Mouse (Mus musculus) forebrain, embryonic 12.5 days (tissue): ENCODE data around the gene Myo1c. TPM values are rescaled to one million over a fixed set of nuclear protein-coding genes. Genes with fewer than 3 reads are reported as not detected.
A peak's percentile ranks its signal among the peaks of the same experiment; 100 is the strongest.

Experiments used
- ATAC-seq: fragments of 200-750 bp; cut with Nextera tagmentation; 2 replicates; pipeline ENCODE4 v1.8.0; 2017; ENCODE audit warnings: moderate TSS enrichment; ENCODE audit not compliant: low FRiP score
- H3K27ac ChIP-seq: fragments of 300-500 bp; sonication (generic); 2 replicates; pipeline ENCODE4 v1.5.1; 2016; ENCODE audit warnings: mild to moderate bottlenecking
- H3K27me3 ChIP-seq: fragments of 300-500 bp; sonication (generic); 2 replicates; pipeline ENCODE4 v1.6.1; 2016; ENCODE audit warnings: mild to moderate bottlenecking
- H3K36me3 ChIP-seq: fragments of 300-500 bp; sonication (generic); replicated peaks from 2 replicates; pipeline ENCODE4 v1.6.1; 2016; ENCODE audit warnings: mild to moderate bottlenecking
- H3K4me1 ChIP-seq: fragments of 300-500 bp; sonication (generic); 2 replicates; pipeline ENCODE4 v1.6.1; 2016
- H3K4me2 ChIP-seq: fragments of 300-500 bp; sonication (generic); 2 replicates; pipeline ENCODE4 v1.6.1; 2016; ENCODE audit warnings: mild to moderate bottlenecking, moderate library complexity
- H3K4me3 ChIP-seq: fragments of 300-500 bp; sonication (generic); replicated peaks from 2 replicates; pipeline ENCODE4 v1.5.1; 2016; ENCODE audit warnings: mild to moderate bottlenecking
- H3K9ac ChIP-seq: fragments of 300-500 bp; sonication (generic); 2 replicates; pipeline ENCODE4 v1.6.1; 2016; ENCODE audit warnings: mild to moderate bottlenecking
- H3K9me3 ChIP-seq: fragments of 300-500 bp; sonication (generic); 2 replicates; pipeline ENCODE4 v1.6.1; 2016
- WGBS: fragments of 180-500 bp; shearing (Covaris S2); methylation state at CpG from one replicate; pipeline ENCODE4 v1.1.7; 2016; 5-methylcytosine and 5-hydroxymethylcytosine counted together
- polyA plus RNA-seq: library from polyadenylated mRNA; unstranded; fragments of >200 nt; fragmentation: Nextera tagmentation; extraction: Ambion mirVana; gene quantifications from 2 replicates; pipeline ENCODE4 v1.2.1, GENCODE M21; 2016

Gene Myo1c
- polyA plus RNA-seq, 1 experiment from 2014 or later, result 13.9 TPM

DNA sequence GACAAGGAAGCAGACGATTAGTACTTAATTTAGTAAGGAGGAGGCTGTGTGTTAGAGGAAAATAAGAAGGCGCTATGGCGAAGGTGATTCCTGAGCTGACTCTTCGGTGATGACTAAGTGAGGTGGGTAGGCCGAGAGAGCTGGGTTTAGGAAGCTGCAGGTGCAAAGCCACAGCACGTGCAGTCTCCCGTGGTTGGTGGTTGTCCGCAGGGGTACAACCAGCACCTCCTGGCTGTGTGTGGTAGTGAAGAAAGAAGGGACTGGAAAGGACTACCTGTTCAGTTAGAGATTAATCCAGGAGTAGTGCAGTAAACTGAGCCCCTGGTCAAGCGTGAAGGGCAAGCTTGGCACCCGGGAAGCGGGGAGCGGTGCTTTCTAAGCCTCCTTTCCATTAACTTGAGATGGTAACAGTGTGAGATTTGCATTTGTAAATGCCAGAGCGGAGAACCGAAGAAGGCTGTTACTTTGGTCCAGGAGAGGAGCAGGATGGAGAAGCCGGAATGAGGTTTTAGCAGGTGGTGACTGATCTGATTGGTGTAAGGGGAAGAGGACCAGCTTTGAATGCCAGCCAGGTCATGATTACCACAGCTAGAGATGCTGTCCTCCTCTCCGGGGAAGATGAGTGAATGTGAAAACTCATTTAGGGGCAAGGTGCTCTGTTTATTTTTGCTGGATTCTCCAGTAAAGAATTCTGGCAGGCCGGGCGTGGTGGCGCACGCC lies 2.1 kb downstream of the Myo1c start:
- Histone ChIP-seq H3K9ac (peak overlapping the region; percentile 71; the same call in 1 of the 2 replicates), H3K27me3 (peaks cover 47% of the 10 kb centered on the region), H3K4me1 (peaks cover 50% of the 10 kb centered on the region), H3K4me2 (peak overlapping the region; percentile 87), H3K4me3 (peak overlapping the region; percentile 57), H3K9me3 (no peaks in the 10 kb centered on the region), H3K36me3 (no peaks in the 10 kb centered on the region), H3K27ac (no peak overlapping the region)
- WGBS, result 23% methylated on average over 20 of the region's 20 CpGs
- no peak for ATAC-seq

DNA sequence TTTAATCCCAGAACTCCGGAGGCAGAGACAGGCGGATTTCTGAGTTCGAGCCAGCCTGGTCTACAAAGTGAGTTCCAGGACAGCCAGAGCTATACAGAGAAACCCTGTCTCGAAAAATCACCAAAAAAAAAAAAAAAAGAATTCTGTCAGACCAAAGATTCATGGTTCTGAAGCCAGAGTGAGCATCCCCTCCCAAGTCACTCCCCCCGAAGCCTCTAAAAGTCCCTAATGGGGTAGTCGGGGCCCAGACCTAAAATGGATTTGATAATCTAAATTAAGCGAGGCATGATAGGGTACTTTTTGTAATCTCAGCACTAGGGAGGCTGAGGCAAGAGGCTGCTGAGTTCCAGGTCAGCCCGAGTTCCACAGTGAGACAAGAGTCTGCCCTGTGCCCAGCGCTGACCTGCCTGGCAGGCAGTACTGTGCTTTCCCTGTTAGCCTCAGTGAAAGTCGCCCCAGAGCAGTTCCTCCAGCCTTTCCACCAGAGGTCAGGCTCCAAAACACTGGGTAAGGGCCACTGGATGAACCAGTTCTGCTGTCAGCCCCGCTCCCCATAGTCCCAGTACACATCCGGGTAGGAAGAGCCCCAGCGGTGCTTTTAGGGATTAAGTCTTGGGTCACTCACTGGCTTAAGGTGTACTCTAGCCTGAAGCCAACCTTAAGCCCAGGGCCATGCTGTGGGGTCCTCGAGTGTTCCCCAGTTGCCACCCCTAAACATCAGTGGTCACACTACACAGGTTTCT lies 2.8 kb downstream of the Myo1c start:
- WGBS, result 27% methylated on average over 14 of the region's 14 CpGs
- peak overlapping the region; percentile 84 for H3K4me2 ChIP-seq
- no peak overlapping the region for H3K9ac ChIP-seq
- peaks cover 50% of the 10 kb centered on the region for H3K4me1 ChIP-seq
- peaks cover 48% of the 10 kb centered on the region for H3K27me3 ChIP-seq
- no peaks in the 10 kb centered on the region for H3K9me3 ChIP-seq
- H3K27ac ChIP-seq, result no peak overlapping the region
- no peak overlapping the region for H3K4me3 ChIP-seq
- no peaks in the 10 kb centered on the region for H3K36me3 ChIP-seq
- ATAC-seq, result no peak

DNA sequence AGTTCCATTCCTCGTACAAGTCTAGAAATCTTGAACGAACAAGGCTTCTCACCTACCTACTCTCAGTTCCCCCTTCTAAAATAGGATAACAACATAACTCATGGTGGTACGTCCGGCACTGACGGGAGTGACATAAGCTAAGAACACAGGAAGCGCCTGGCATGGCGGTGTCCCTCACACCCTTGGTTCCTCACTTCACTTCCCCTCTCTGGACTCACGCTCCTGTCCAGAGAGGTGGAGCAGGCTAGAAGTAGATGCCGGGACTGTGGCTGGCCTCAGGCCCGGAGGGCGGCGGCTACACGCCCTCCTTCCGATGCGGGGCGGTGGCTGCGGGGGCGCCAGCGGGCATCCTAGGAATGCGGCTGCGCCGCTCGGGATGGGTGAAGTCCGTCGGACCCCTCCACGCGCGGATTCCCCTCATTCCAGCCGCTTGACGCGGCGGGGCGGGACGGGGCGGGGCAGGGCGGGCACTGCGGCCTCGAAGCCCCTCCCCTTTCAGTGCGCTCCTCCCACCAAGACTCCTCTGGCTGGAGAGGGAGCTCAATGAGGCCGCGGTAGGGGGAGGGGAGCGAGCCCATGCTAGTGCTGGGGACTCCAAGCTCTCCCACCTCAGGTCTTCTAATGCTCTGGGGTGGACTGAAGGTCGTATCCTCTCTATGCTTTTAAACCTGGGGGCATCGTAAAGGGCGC lies 3.6 kb downstream of the Myo1c start:
- no peaks in the 10 kb centered on the region for H3K36me3 ChIP-seq
- no peak overlapping the region for H3K27ac ChIP-seq
- peaks cover 48% of the 10 kb centered on the region for H3K27me3 ChIP-seq
- H3K4me1 ChIP-seq, result peaks cover 50% of the 10 kb centered on the region
- H3K4me2 ChIP-seq, result peak overlapping the region; percentile 84
- peak overlapping the region; percentile 59 for H3K9ac ChIP-seq
- WGBS, result 2% methylated on average over 45 of the region's 45 CpGs
- H3K9me3 ChIP-seq, result no peaks in the 10 kb centered on the region
- ATAC-seq, result peak; percentile 68
- peak overlapping the region; percentile 52 for H3K4me3 ChIP-seq

- Histone ChIP-seq H3K4me2 (peak overlapping the region; percentile 84), H3K27ac (no peak overlapping the region), H3K27me3 (peaks cover 48% of the 10 kb centered on the region), H3K4me1 (peaks cover 50% of the 10 kb centered on the region), H3K9ac (peak overlapping the region; percentile 59; the same call in 1 of the 2 replicates), H3K9me3 (no peaks in the 10 kb centered on the region), H3K36me3 (no peaks in the 10 kb centered on the region), H3K4me3 (peak overlapping the region; percentile 52)
- ATAC-seq, result no peak
- WGBS, result 41% methylated on average over 25 of the region's 25 CpGs
Measured at GRCm38 (mm10) chr11:75654471-75655390, 4.4 kb downstream of the Myo1c start.

- 0 out of 2 replicates have a peak overlapping the region, but pooled peaks have one; percentile 26 for H3K27ac ChIP-seq
Measured at GRCm38 (mm10) chr11:75655621-75656545, 5.6 kb downstream of the Myo1c start.

DNA sequence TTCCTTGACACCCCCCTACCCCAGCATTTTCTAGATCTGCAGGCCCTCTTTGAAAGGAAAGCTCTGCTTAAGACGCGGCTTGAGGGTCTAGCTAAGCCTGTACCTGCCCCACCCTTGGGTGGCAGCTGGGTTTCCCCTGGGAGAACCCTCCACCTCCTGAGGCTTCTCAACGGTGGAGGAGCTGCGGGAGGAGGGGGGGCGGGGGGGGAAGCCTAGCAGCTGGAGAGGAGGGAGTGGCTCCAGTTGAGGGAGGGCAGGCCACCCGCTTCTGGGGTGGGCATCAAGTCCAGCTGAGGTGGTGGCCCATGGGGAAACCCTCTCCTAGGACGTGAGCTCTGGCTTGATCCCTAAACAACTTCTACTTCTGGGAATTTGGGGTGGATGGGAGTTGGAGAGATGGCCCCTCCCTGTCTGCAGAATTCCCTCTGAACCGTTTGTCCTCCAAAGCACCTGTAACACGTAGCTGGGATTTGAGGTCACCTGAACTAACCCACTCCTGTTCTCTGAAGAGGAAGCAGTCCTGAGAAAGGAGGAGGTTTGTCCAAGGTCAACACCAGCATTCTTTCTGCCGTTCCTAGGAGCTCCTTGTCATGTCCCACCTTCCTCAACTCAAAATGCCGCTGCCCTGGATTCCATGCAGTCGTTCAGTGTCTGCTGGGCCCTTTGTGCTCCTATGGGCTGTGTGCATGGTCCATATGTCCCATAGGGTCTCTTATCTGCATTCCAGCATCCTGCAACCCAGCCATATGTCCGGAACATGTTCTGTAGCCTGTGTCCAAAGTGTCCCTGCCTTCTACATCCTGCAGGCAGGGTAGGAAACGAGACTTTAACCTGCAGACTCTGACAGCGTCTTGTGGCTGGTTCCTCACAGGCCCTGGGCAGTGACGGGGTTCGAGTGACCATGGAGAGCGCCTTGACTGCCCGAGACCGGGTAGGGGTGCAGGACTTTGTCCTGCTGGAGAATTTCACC lies 6.6 kb downstream of the Myo1c start:
- H3K36me3 ChIP-seq, result 0 out of 2 replicates have a peak, but pooled peaks cover 8% of the 10 kb centered on the region
- ATAC-seq, result no peak
- H3K9ac ChIP-seq, result peak overlapping the region; percentile 74
- H3K4me2 ChIP-seq, result peak overlapping the region; percentile 95
- H3K4me3 ChIP-seq, result peak overlapping the region; percentile 62
- H3K27me3 ChIP-seq, result peaks cover 48% of the 10 kb centered on the region
- 65% methylated on average over 19 of the region's 20 CpGs for WGBS
- H3K27ac ChIP-seq, result no peak overlapping the region
- H3K9me3 ChIP-seq, result no peaks in the 10 kb centered on the region
- H3K4me1 ChIP-seq, result peaks cover 37% of the 10 kb centered on the region

More at GRCm38 (mm10) chr11:75655621-75656545, 5.6 kb downstream of the Myo1c start:
- Histone ChIP-seq H3K4me1 (peaks cover 47% of the 10 kb centered on the region), H3K27me3 (peaks cover 48% of the 10 kb centered on the region), H3K36me3 (0 out of 2 replicates have a peak, but pooled peaks cover 1% of the 10 kb centered on the region), H3K9ac (peak overlapping the region; percentile 74), H3K4me2 (peak overlapping the region; percentile 95), H3K4me3 (peak overlapping the region; percentile 62), H3K9me3 (no peaks in the 10 kb centered on the region)
- ATAC-seq, result peak; percentile 34
- 2% methylated on average over 77 of the region's 78 CpGs for WGBS

GRCm38 (mm10) chr11:75657841-75658240 lies 7.5 kb downstream of the Myo1c start:
- H3K9ac ChIP-seq, result no peak overlapping the region
- ATAC-seq, result no peak
- H3K4me3 ChIP-seq, result no peak overlapping the region
- H3K27me3 ChIP-seq, result peaks cover 40% of the 10 kb centered on the region
- peaks cover 30% of the 10 kb centered on the region for H3K4me1 ChIP-seq
- H3K4me2 ChIP-seq, result no peak overlapping the region
- H3K27ac ChIP-seq, result no peak overlapping the region
- H3K9me3 ChIP-seq, result no peaks in the 10 kb centered on the region
- H3K36me3 ChIP-seq, result peaks cover 14% of the 10 kb centered on the region; the same call in 1 of the 2 replicates

GRCm38 (mm10) chr11:75658311-75658710 lies 8.0 kb downstream of the Myo1c start:
- no peak overlapping the region for H3K9ac ChIP-seq
- H3K36me3 ChIP-seq, result peaks cover 14% of the 10 kb centered on the region; the same call in 1 of the 2 replicates
- peaks cover 36% of the 10 kb centered on the region for H3K27me3 ChIP-seq
- ATAC-seq, result no peak
- no peaks in the 10 kb centered on the region for H3K9me3 ChIP-seq
- no peak overlapping the region for H3K4me2 ChIP-seq
- H3K4me3 ChIP-seq, result no peak overlapping the region
- H3K4me1 ChIP-seq, result peaks cover 28% of the 10 kb centered on the region
- WGBS, result 93% methylated on average over 13 of the region's 13 CpGs
- H3K27ac ChIP-seq, result no peak overlapping the region

DNA sequence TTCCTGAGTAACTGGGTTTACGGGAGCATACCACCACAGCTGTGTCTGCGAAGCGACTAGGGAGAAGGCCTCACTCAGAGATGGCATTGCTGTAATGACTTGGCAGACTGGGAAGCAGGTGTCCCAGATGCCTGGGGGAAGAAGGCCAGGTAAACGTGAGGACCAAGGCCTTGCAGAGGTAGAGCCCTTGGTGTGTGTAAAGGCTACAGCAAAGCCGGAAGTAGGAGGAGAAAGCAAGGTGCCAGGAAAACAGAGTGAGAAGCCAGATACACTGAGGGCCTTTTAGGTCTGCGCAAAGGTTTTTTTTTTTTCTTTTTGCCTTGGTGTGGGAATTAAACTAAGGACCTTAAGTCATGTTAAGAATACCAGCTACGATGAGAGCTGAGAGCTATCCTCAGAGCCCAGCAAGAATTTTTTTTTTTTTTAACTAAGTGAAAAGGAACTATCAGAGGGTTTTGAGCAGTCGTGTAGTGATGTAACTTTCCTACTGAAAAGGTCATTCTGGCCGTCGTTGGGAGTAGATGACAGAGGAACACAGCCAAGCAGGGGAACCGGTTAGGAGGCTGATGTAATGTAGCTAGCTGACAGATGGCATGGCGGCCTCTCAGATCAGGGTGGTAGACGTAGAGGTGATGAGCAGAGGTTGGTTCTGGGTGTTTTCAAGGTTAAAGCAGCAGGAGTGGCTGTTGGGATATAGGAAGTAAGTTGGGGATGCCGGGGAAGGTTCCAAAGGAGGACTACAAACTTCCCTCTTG lies 8.9 kb downstream of the Myo1c start:
- no peak overlapping the region for H3K27ac ChIP-seq
- WGBS, result 87% methylated on average over 14 of the region's 14 CpGs
- H3K9me3 ChIP-seq, result no peaks in the 10 kb centered on the region
- H3K4me3 ChIP-seq, result no peak overlapping the region
- no peak overlapping the region for H3K9ac ChIP-seq
- no peak for ATAC-seq
- peaks cover 14% of the 10 kb centered on the region; the same call in 1 of the 2 replicates for H3K36me3 ChIP-seq
- H3K4me2 ChIP-seq, result no peak overlapping the region
- H3K4me1 ChIP-seq, result peaks cover 20% of the 10 kb centered on the region
- H3K27me3 ChIP-seq, result peaks cover 27% of the 10 kb centered on the region
